Mouse (Mus musculus) testis, adult 2 months (tissue): ENCODE results near the gene Scg5.
A peak's percentile ranks its signal among the peaks of the same experiment; 100 is the strongest.

ENCODE experiments used
- CTCF ChIP-seq: fragments of 200-500 bp; IDR thresholded peaks from 2 replicates; pipeline ENCODE4 v1.5.1; 2012; ENCODE audit warnings: low read depth, mild to moderate bottlenecking, inconsistent platforms, low read length, moderate library complexity; ENCODE audit not compliant: control insufficient read depth, insufficient read depth, insufficient replicate concordance
- POLR2A ChIP-seq: fragments of 200-500 bp; IDR thresholded peaks from 2 replicates; pipeline ENCODE4 v1.6.1; 2012; ENCODE audit warnings: low read depth, mild to moderate bottlenecking, inconsistent platforms, low read length, moderate library complexity; ENCODE audit not compliant: control insufficient read depth

DNA sequence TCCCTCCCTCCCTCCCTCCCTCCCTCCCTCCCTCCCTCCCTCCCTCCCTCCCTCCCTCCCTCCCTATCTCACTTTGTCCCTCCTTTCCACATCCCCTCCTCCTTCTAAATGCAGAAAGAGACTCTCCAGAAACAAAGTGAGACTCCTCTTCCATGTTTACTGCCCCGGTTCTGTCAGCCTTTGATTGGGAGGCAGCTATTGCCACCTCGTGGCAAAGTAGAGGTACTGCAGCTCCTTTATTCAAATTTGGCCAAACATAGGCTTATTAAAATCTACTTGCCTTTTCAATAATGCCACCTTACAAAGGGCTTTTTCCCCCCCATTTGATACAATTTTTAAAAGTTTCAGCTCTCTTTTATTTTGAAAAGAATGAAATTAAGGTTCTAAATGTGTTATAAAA lies 5.0 kb downstream of the Scg5 start:
- no peak for TF ChIP-seq POLR2A
- peak; percentile 44; the same call in 1 of the 2 replicates for TF ChIP-seq CTCF
